Mouse (Mus musculus) embryonic facial prominence, embryonic 14.5 days (tissue): ENCODE results near the gene Col8a2. TPM values are rescaled to one million over a fixed set of nuclear protein-coding genes. Genes with fewer than 3 reads are reported as not detected.

Experiments used
- ATAC-seq: fragments of 200-750 bp; cut with Nextera tagmentation; 2 replicates; pipeline ENCODE4 v1.8.0; 2017; ENCODE audit warnings: low read depth, moderate number of reproducible peaks, moderate TSS enrichment
- DNase-seq: peaks from one replicate; pipeline ENCODE4 v3.0.0-alpha.2; 2015; ENCODE audit warnings: low spot score
- H3K27ac ChIP-seq: fragments of 300-500 bp; sonication (generic); replicated peaks from 2 replicates; pipeline ENCODE4 v1.5.1; 2014; ENCODE audit warnings: low read depth, mild to moderate bottlenecking, low read length, moderate library complexity
- H3K27me3 ChIP-seq: fragments of 300-500 bp; sonication (generic); replicated peaks from 2 replicates; pipeline ENCODE4 v1.6.1; 2014; ENCODE audit warnings: low read length; ENCODE audit not compliant: control insufficient read depth, insufficient read depth
- H3K36me3 ChIP-seq: fragments of 300-500 bp; sonication (generic); 2 replicates; pipeline ENCODE4 v1.6.1; 2014; ENCODE audit warnings: low read length, mixed read lengths; ENCODE audit not compliant: control insufficient read depth, insufficient read depth
- H3K4me1 ChIP-seq: fragments of 300-500 bp; sonication (generic); 2 replicates; pipeline ENCODE4 v1.6.1; 2014; ENCODE audit warnings: antibody characterized with exemption, low read length; ENCODE audit not compliant: control insufficient read depth, insufficient read depth
- H3K4me2 ChIP-seq: fragments of 300-500 bp; sonication (generic); 2 replicates; pipeline ENCODE4 v1.6.1; 2014; ENCODE audit warnings: low read depth, mild to moderate bottlenecking, low read length, moderate library complexity, mixed read lengths
- H3K4me3 ChIP-seq: fragments of 300-500 bp; sonication (generic); 2 replicates; pipeline ENCODE4 v1.5.1; 2014; ENCODE audit warnings: low read depth, mild to moderate bottlenecking, low read length
- H3K9ac ChIP-seq: fragments of 300-500 bp; sonication (generic); 2 replicates; pipeline ENCODE4 v1.6.1; 2014; ENCODE audit warnings: low read depth, mild to moderate bottlenecking, low read length, moderate library complexity, mixed read lengths
- H3K9me3 ChIP-seq: fragments of 300-500 bp; sonication (generic); 2 replicates; pipeline ENCODE4 v1.6.1; 2016; ENCODE audit warnings: low read length; ENCODE audit not compliant: control insufficient read depth
- WGBS: fragments of 180-500 bp; shearing (Covaris S2); extraction: QIAGEN DNeasy Blood & Tissue Kit; methylation state at CpG from one replicate; pipeline ENCODE4 v1.1.7; 2014; 5-methylcytosine and 5-hydroxymethylcytosine counted together
- polyA plus RNA-seq: library from polyadenylated mRNA; unstranded; fragments of >200 nt; fragmentation: Nextera tagmentation; extraction: Ambion mirVana; gene quantifications from 2 replicates; pipeline ENCODE4 v1.2.1, GENCODE M21; 2014

Col8a2 gene
- polyA plus RNA-seq, 1 experiment from 2014 or later: 83.0 TPM

GRCm38 (mm10) chr4:126256967-126257881 lies 29.4 kb upstream of the Col8a2 start:
- peak overlapping the region; percentile 98 for H3K4me3 ChIP-seq
- no peak for ATAC-seq
- H3K36me3 ChIP-seq: no peaks in the 10 kb centered on the region
- no peaks in the 10 kb centered on the region for H3K9me3 ChIP-seq
- H3K4me1 ChIP-seq: peaks cover 58% of the 10 kb centered on the region
- H3K27me3 ChIP-seq: no peaks in the 10 kb centered on the region
- H3K9ac ChIP-seq: peak overlapping the region; percentile 94
- peak; percentile 47 for DNase-seq
- 2% methylated on average over 26 of the region's 26 CpGs for WGBS
- peak overlapping the region; percentile 79 for H3K4me2 ChIP-seq
- H3K27ac ChIP-seq: peak overlapping the region; percentile 94

DNA sequence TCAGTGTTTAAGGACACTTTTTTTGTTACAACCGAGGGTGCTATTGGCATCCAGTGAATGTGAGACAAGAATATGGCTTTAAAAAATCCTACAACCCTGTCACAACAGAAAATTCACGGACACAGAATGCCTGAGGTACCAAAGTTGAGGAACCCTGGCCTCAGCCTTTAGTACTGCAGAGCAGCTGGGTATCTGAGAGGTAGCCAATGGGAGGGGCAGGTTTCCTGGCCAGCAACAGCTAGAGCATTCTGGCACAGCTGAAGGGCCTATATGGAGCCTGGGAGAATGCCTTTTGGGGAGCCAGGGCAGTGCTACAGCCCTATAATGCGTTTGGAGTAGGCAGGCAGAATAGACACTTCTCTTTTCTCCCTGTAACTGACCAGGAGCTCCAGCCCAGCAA lies 27.5 kb upstream of the Col8a2 start:
- H3K9me3 ChIP-seq: no peaks in the 10 kb centered on the region
- WGBS: 25% methylated on average over 3 of the region's 3 CpGs
- peak overlapping the region; percentile 41; the same call in 1 of the 2 replicates for H3K9ac ChIP-seq
- H3K4me3 ChIP-seq: no peak overlapping the region
- no peaks in the 10 kb centered on the region; the same call in 1 of the 2 replicates for H3K36me3 ChIP-seq
- no peak for ATAC-seq
- DNase-seq: peak; percentile 65
- H3K27ac ChIP-seq: peak overlapping the region; percentile 93
- H3K27me3 ChIP-seq: no peaks in the 10 kb centered on the region
- peak overlapping the region; percentile 52 for H3K4me2 ChIP-seq
- H3K4me1 ChIP-seq: peaks cover 46% of the 10 kb centered on the region

DNA sequence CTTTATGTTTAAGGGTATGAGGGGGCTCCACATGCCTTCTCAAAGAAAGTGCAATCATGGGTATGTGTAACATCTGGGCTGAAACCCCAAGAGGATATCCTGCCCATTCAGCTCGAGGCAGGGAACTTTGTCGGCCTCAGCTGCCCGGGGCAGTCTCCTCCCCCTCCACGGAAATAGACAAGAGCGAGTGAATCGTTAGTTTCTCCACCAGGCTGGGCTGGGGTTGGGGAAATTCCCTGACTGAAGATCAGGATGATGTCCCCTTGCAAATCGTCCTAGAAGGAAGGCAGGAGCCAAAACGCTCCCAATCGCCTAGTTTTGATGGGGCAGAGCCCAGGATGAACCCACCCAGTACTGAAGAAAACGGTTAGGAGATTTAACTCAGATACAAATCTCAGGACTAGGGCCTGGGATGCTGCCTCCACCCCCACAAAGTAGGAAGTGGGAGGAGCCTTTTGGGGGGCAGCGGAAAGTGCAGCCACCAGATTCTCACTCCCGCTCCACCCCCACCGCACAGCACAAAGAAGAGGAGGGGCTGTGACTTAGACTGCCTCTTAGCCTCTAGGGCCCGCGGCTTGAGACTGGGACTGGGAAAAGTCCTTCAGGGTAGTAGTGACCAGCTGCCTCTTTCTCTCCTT lies 27.0 kb upstream of the Col8a2 start:
- Histone ChIP-seq H3K4me2 (peak overlapping the region; percentile 52), H3K9me3 (no peaks in the 10 kb centered on the region), H3K4me3 (peak overlapping the region; percentile 8), H3K9ac (peak overlapping the region; percentile 41; the same call in 1 of the 2 replicates), H3K4me1 (peaks cover 40% of the 10 kb centered on the region), H3K36me3 (no peaks in the 10 kb centered on the region; the same call in 1 of the 2 replicates), H3K27me3 (no peaks in the 10 kb centered on the region), H3K27ac (peak overlapping the region; percentile 93)
- DNase-seq (peak; percentile 92), ATAC-seq (peak; percentile 4; the same call in 1 of the 2 replicates)
- WGBS: under 1% methylated on average over 15 of the region's 15 CpGs

GRCm38 (mm10) chr4:126260520-126261201 lies 25.9 kb upstream of the Col8a2 start:
- H3K9ac ChIP-seq: peak overlapping the region; percentile 41; the same call in 1 of the 2 replicates
- ATAC-seq (peak; percentile 16; the same call in 1 of the 2 replicates), DNase-seq (peak; percentile 92)
- 4% methylated on average over 10 of the region's 10 CpGs for WGBS
- H3K36me3 ChIP-seq: no peaks in the 10 kb centered on the region; the same call in 1 of the 2 replicates
- H3K4me3 ChIP-seq: no peak overlapping the region
- H3K27me3 ChIP-seq: no peaks in the 10 kb centered on the region
- H3K27ac ChIP-seq: peak overlapping the region; percentile 93
- no peaks in the 10 kb centered on the region for H3K9me3 ChIP-seq
- peaks cover 39% of the 10 kb centered on the region for H3K4me1 ChIP-seq
- H3K4me2 ChIP-seq: peak overlapping the region; percentile 52

- H3K9ac ChIP-seq: peak overlapping the region; percentile 15; the same call in 1 of the 2 replicates
- H3K4me1 ChIP-seq: peaks cover 39% of the 10 kb centered on the region
- WGBS: 56% methylated on average over 6 of the region's 6 CpGs
Observed at GRCm38 (mm10) chr4:126261266-126261665, 25.3 kb upstream of the Col8a2 start.

DNA sequence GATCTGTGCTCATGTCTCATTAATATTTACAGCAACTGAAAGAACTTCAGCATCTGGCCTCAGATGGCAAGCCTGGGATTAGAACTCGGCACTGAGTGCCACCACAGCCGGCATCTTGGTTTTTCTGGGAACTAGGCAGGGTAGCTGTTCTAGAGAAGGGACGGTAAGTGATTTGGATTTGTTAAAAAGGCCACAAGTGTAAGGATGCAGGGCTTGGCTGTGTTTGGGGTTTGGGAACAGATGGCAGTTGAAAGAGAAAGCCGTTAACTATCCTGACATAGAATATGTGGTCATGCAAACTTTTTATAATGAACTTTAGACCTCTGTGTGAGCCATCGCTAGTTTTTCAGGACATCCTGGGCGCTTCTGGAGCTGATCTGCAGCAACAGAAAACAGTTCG lies 24.9 kb upstream of the Col8a2 start:
- peak overlapping the region; percentile 93 for H3K27ac ChIP-seq
- H3K4me2 ChIP-seq: peak overlapping the region; percentile 32
- peaks cover 39% of the 10 kb centered on the region for H3K4me1 ChIP-seq
- no peak for DNase-seq
- H3K27me3 ChIP-seq: no peaks in the 10 kb centered on the region
- no peak overlapping the region for H3K4me3 ChIP-seq
- no peaks in the 10 kb centered on the region; the same call in 1 of the 2 replicates for H3K36me3 ChIP-seq
- WGBS: 46% methylated on average over 7 of the region's 7 CpGs
- H3K9ac ChIP-seq: peak overlapping the region; percentile 28; the same call in 1 of the 2 replicates
- H3K9me3 ChIP-seq: no peaks in the 10 kb centered on the region
- no peak for ATAC-seq

More at GRCm38 (mm10) chr4:126261266-126261665, 25.3 kb upstream of the Col8a2 start:
- peak; percentile 22 for DNase-seq
- no peaks in the 10 kb centered on the region for H3K27me3 ChIP-seq
- H3K4me3 ChIP-seq: no peak overlapping the region
- no peak for ATAC-seq
- no peaks in the 10 kb centered on the region; the same call in 1 of the 2 replicates for H3K36me3 ChIP-seq
- H3K4me2 ChIP-seq: peak overlapping the region; percentile 52; the same call in 1 of the 2 replicates
- peak overlapping the region; percentile 93 for H3K27ac ChIP-seq
- H3K9me3 ChIP-seq: no peaks in the 10 kb centered on the region

DNA sequence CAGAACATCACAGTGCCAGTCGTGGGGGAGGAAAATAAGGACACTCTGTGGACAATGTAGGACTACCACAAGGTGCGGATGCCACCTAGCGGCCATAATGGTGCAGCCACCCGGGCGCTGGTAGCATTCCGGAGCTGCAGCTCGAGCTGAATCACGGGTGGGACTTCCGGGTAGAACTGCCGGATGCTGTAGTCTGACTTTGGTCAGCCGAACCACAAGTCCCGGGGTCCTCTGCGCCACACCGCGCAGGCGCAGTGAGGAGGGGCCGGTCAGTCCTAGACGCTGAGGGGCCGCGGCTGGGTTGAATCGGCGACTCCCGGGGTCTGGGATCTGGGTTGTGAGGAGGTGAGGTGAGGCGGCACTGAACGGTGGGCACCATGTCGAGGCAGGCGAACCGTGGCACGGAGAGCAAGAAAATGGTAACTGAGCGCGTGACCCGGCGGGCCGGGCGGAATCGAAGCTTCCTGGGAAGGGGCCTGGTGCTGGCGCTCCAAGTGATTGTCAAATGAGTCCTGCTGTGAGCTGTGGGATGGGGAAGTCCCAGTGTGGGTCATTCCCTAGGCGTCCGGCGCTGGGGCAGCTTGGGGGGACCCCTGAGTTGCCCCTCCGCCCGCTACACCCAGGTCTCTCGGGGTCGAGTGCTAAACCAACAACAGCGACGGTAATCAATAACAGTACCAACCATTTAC lies 24.3 kb upstream of the Col8a2 start, which contains the start of gene Trappc3:
Gene Trappc3, plus strand, starts transcription at position 207 of the 689 bp plus-strand sequence.
- peak within 1 kb of the TSS; percentile 93 for H3K27ac ChIP-seq
- peak within 1 kb of the TSS; percentile 76 for H3K4me2 ChIP-seq
- peak within 1 kb of the TSS; percentile 80 for H3K9ac ChIP-seq
- under 1% methylated on average over 41 of the region's 46 CpGs for WGBS
- no peaks in the 10 kb centered on the region for H3K9me3 ChIP-seq
- H3K4me1 ChIP-seq: peaks cover 38% of the 10 kb centered on the region
- peak; percentile 94 for ATAC-seq
- peak within 1 kb of the TSS; percentile 65 for H3K4me3 ChIP-seq
- H3K27me3 ChIP-seq: no peaks in the 10 kb centered on the region
- DNase-seq: peak; percentile 100
- H3K36me3 ChIP-seq: peaks cover 2% of the 10 kb centered on the region
